Mouse (Mus musculus) liver, embryonic 14.5 days (tissue): ENCODE measurements around the gene Evi5. TPM values are rescaled to one million over a fixed set of nuclear protein-coding genes. Genes with fewer than 3 reads are reported as not detected.

Experiments
- ATAC-seq: fragments of 200-750 bp; cut with Nextera tagmentation; 2 replicates; pipeline ENCODE4 v1.8.0; 2017; ENCODE audit warnings: moderate number of reproducible peaks, mild to moderate bottlenecking, moderate library complexity; ENCODE audit not compliant: insufficient read depth
- DNase-seq, 3 experiments: peaks; one replicate each; pipeline ENCODE4 v3.0.0-alpha.2; 2012 to 2013; ENCODE audit warnings: low read depth in 3 of 3, low spot score in 3 of 3
- H3K27ac ChIP-seq: fragments of 300-500 bp; sonication (generic); 2 replicates; pipeline ENCODE4 v1.5.1; 2014; ENCODE audit warnings: moderate library complexity, mild to moderate bottlenecking, control low read depth, inconsistent platforms
- H3K27me3 ChIP-seq: fragments of 300-500 bp; sonication (generic); 2 replicates; pipeline ENCODE4 v1.6.1; 2014; ENCODE audit warnings: mild to moderate bottlenecking, low read length, moderate library complexity; ENCODE audit not compliant: control insufficient read depth, insufficient read depth
- H3K36me3 ChIP-seq: fragments of 300-500 bp; sonication (generic); replicated peaks from 2 replicates; pipeline ENCODE4 v1.6.1; 2014; ENCODE audit warnings: low read depth; ENCODE audit not compliant: control insufficient read depth, insufficient read depth
- H3K4me1 ChIP-seq, 2 experiments: fragments of 200-500 bp in 1 of 2; fragments of 300-500 bp in 1 of 2; sonication (generic) in 1 of 2; replicated peaks; 2 replicates each; pipeline ENCODE4 v1.6.1; 2012 to 2014; ENCODE audit warnings: antibody characterized with exemption in 1 of 2, inconsistent platforms in 1 of 2, low read length in 1 of 2; ENCODE audit not compliant: control insufficient read depth in 2 of 2, insufficient read depth in 2 of 2
- H3K4me2 ChIP-seq: fragments of 300-500 bp; sonication (generic); 2 replicates; pipeline ENCODE4 v1.6.1; 2014; ENCODE audit warnings: low read depth, mild to moderate bottlenecking, control low read depth, moderate library complexity
- H3K4me3 ChIP-seq, 2 experiments: fragments of 200-500 bp in 1 of 2; fragments of 300-500 bp in 1 of 2; sonication (generic) in 1 of 2; 2 replicates each; pipeline ENCODE4 v1.5.1; 2012 to 2014; ENCODE audit warnings: low read depth in 2 of 2, low read length in 2 of 2, mild to moderate bottlenecking in 2 of 2, control low read depth in 1 of 2, inconsistent platforms in 1 of 2, moderate library complexity in 1 of 2; ENCODE audit not compliant: insufficient read depth in 1 of 2
- H3K9ac ChIP-seq: fragments of 300-500 bp; sonication (generic); replicated peaks from 2 replicates; pipeline ENCODE4 v1.6.1; 2014; ENCODE audit warnings: mild to moderate bottlenecking, control low read depth, moderate library complexity
- H3K9me3 ChIP-seq: fragments of 300-500 bp; sonication (generic); 2 replicates; pipeline ENCODE4 v1.6.1; 2016; ENCODE audit warnings: low read length, mixed read lengths; ENCODE audit not compliant: control insufficient read depth
- CTCF ChIP-seq: IDR thresholded peaks from 2 replicates; pipeline ENCODE4 v1.5.1; 2016; ENCODE audit warnings: antibody characterized with exemption, low read depth, control low read depth
- EP300 ChIP-seq: IDR thresholded peaks from 2 replicates; pipeline ENCODE4 v1.6.1; 2016; ENCODE audit warnings: antibody characterized with exemption, low read depth
- WGBS: fragments of 180-500 bp; shearing (Covaris S2); extraction: QIAGEN DNeasy Blood & Tissue Kit; methylation state at CpG from one replicate; pipeline ENCODE4 v1.1.7; 2014; ENCODE audit not compliant: insufficient replicate concordance; 5-methylcytosine and 5-hydroxymethylcytosine counted together
- polyA plus RNA-seq, 2 experiments: library from polyadenylated mRNA; depleted of rRNA in 1 of 2; stranded (reverse) in 1 of 2; unstranded in 1 of 2; fragments of >200 nt; fragmentation: Nextera tagmentation in 1 of 2; extraction: Ambion mirVana in 1 of 2; gene quantifications; 2 replicates each; pipeline versions ENCODE4 v1.2.1 to v1.2.3; 2012 to 2014

The Evi5 gene
- polyA plus RNA-seq, 2 experiments, result 22.7 to 41.4 TPM

- Histone ChIP-seq H3K9ac (no peak overlapping the region), H3K4me3 (no peak overlapping the region), H3K4me1 (no peaks in the 10 kb centered on the region), H3K36me3 (peaks cover 35% of the 10 kb centered on the region), H3K27me3 (no peaks in the 10 kb centered on the region), H3K27ac (no peak overlapping the region), H3K9me3 (no peaks in the 10 kb centered on the region), H3K4me2 (no peak overlapping the region)
- WGBS, result 77% methylated on average over 5 of the region's 5 CpGs
- TF ChIP-seq EP300, result no peak
- TF ChIP-seq CTCF, result no peak
- no peak for DNase-seq
- ATAC-seq, result no peak
Observed at GRCm38 (mm10) chr5:107911012-107911411, 36.1 kb upstream of the Evi5 start.

- H3K4me3 ChIP-seq, result no peak overlapping the region
- WGBS, result 49% methylated on average over 5 of the region's 5 CpGs
- ATAC-seq (no peak), DNase-seq (no peak)
- H3K9ac ChIP-seq, result no peak overlapping the region
- no peak overlapping the region for H3K27ac ChIP-seq
- no peak overlapping the region for H3K4me2 ChIP-seq
- peaks cover 43% of the 10 kb centered on the region for H3K36me3 ChIP-seq
- H3K9me3 ChIP-seq, result no peaks in the 10 kb centered on the region
- H3K27me3 ChIP-seq, result no peaks in the 10 kb centered on the region
- no peaks in the 10 kb centered on the region for H3K4me1 ChIP-seq
- TF ChIP-seq CTCF (no peak), EP300 (no peak)
Observed at GRCm38 (mm10) chr5:107910084-107910616, 35.2 kb upstream of the Evi5 start.

GRCm38 (mm10) chr5:107909668-107910067 lies 34.8 kb upstream of the Evi5 start:
- H3K27ac ChIP-seq, result no peak overlapping the region
- no peak overlapping the region for H3K9ac ChIP-seq
- no peaks in the 10 kb centered on the region for H3K4me1 ChIP-seq
- WGBS, result 74% methylated on average over 3 of the region's 3 CpGs
- H3K27me3 ChIP-seq, result no peaks in the 10 kb centered on the region
- peaks cover 48% of the 10 kb centered on the region for H3K36me3 ChIP-seq
- no peak for TF ChIP-seq CTCF
- no peak for TF ChIP-seq EP300
- ATAC-seq (no peak), DNase-seq (no peak)
- no peak overlapping the region for H3K4me3 ChIP-seq
- H3K4me2 ChIP-seq, result no peak overlapping the region
- no peaks in the 10 kb centered on the region for H3K9me3 ChIP-seq

DNA sequence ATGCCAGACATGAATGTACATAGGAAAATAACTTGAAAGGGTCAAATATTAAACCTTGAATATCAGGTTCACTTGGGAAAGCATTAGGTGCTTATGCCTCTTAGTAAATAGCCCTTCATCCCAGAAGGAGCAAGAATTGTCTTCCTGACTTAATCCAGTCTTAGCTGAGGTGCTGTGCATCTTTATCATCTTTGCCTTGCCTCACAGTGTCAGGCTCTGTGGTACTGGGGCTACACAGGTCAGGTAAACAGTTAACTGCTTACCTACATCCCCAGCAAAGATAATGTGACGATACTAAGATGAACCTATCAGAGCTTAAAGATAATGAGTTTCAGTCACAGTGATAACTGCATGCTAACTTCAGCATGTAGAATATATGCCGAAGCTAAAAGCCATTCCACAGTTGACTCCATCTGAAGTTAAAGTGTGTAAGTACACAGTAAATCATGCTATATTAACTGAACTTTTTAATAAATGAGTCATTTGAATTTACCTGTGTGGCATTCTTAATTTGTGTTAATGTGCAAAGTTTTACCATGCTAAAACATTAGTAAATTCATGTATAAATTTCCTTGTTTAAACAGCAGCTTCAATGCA lies 33.7 kb upstream of the Evi5 start:
- H3K36me3 ChIP-seq, result peaks cover 59% of the 10 kb centered on the region
- WGBS, result 47% methylated on average over 2 of the region's 2 CpGs

GRCm38 (mm10) chr5:107904325-107904724 lies 29.4 kb upstream of the Evi5 start:
- Histone ChIP-seq H3K4me3 (no peak overlapping the region), H3K9ac (no peak overlapping the region), H3K9me3 (no peaks in the 10 kb centered on the region), H3K27me3 (no peaks in the 10 kb centered on the region), H3K36me3 (peaks cover 72% of the 10 kb centered on the region), H3K4me2 (no peak overlapping the region), H3K27ac (no peak overlapping the region), H3K4me1 (peaks cover 0 to 8% of the 10 kb centered on the region in 2 experiments; a peak in 2 of 4 replicates)
- TF ChIP-seq EP300 (no peak), CTCF (no peak)
- WGBS, result 52% methylated on average over 3 of the region's 3 CpGs
- ATAC-seq (no peak), DNase-seq (no peak)

More for the DNA sequence above, 33.7 kb upstream of the Evi5 start:
- no peak for TF ChIP-seq EP300
- no peak for TF ChIP-seq CTCF
- no peaks in the 10 kb centered on the region for H3K9me3 ChIP-seq
- ATAC-seq, result no peak
- no peak for DNase-seq
- H3K4me1 ChIP-seq, result no peaks in the 10 kb centered on the region
- no peak overlapping the region for H3K4me2 ChIP-seq
- no peak overlapping the region for H3K27ac ChIP-seq
- H3K9ac ChIP-seq, result no peak overlapping the region
- no peak overlapping the region for H3K4me3 ChIP-seq
- no peaks in the 10 kb centered on the region for H3K27me3 ChIP-seq
